Mouse (Mus musculus) spleen, adult 2 months (tissue): ENCODE measurements at regions not wholly inside any gene's neighbourhood (a gene's known extent, or its start where the extent isn't known, plus 50 kb on each side); places are given as distances from the start of the nearest gene placed in this dataset.

Source experiments
- DNase-seq, 2 experiments: peaks; one replicate each; pipeline versions ENCODE4 v3.0.0 to v3.0.0-alpha.2; 2012 to 2021; ENCODE audit warnings: low spot score in 2 of 2, low read depth in 1 of 2
- H3K27ac ChIP-seq: fragments of 200-500 bp; 2 replicates; pipeline ENCODE4 v1.5.1; 2012; ENCODE audit warnings: low read length, inconsistent platforms; ENCODE audit not compliant: insufficient read depth
- H3K27me3 ChIP-seq: fragments of 200-500 bp; 2 replicates; pipeline ENCODE4 v1.6.1; 2012; ENCODE audit warnings: mild to moderate bottlenecking, moderate library complexity, low read length, inconsistent platforms; ENCODE audit not compliant: control insufficient read depth, insufficient read depth
- H3K36me3 ChIP-seq: fragments of 200-500 bp; 2 replicates; pipeline ENCODE4 v1.6.1; 2012; ENCODE audit warnings: mild to moderate bottlenecking, low read length, inconsistent platforms; ENCODE audit not compliant: control insufficient read depth, insufficient read depth
- H3K4me1 ChIP-seq: fragments of 200-500 bp; 2 replicates; pipeline ENCODE4 v1.6.1; 2011; ENCODE audit warnings: inconsistent platforms; ENCODE audit not compliant: control insufficient read depth, insufficient read depth, insufficient read length
- H3K4me3 ChIP-seq: fragments of 200-500 bp; 2 replicates; pipeline ENCODE4 v1.5.1; 2011; ENCODE audit warnings: mild to moderate bottlenecking, inconsistent platforms; ENCODE audit not compliant: insufficient read depth, insufficient read length; ENCODE audit errors: extremely low read depth
- CTCF ChIP-seq: fragments of 200-500 bp; IDR thresholded peaks from 2 replicates; pipeline ENCODE4 v1.5.1; 2011; ENCODE audit warnings: mild to moderate bottlenecking, inconsistent platforms; ENCODE audit not compliant: insufficient read depth, insufficient read length, insufficient replicate concordance; ENCODE audit errors: extremely low read depth
- POLR2A ChIP-seq: fragments of 200-500 bp; IDR thresholded peaks from 2 replicates; pipeline ENCODE4 v1.6.1; 2011; ENCODE audit warnings: low read depth, low read length, inconsistent platforms
- WGBS: fragments of 180-500 bp; shearing (Covaris S2); methylation state at CpG from one replicate; pipeline ENCODE4 v1.1.7; 2018; 5-methylcytosine and 5-hydroxymethylcytosine counted together

DNA sequence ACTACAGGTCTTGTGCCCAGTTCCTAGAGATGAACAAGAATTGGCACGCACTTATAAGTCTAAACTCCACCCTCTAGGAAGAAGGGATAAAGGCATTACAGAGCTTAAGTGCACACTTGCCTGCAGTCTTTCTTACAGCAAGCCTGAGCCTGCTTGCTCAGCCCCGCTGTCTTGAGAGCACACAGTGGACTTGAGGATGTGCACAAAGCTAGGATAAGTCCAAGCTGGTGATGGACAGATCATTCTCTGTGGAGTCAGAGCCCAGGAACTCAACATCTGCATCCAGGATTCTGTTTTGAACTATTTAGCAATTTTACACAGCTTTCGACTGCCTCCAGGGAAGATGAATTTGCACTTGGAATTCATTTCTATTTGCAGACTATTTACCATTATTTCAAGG is 452.8 kb upstream of the Id2 start:
- Histone ChIP-seq H3K4me3 (no peak overlapping the region), H3K27ac (no peak overlapping the region), H3K27me3 (no peaks in the 10 kb centered on the region; the same call in 1 of the 2 replicates), H3K4me1 (no peaks in the 10 kb centered on the region), H3K36me3 (no peaks in the 10 kb centered on the region)
- TF ChIP-seq POLR2A (no peak), CTCF (no peak)
- 88% methylated on average over 3 of the region's 3 CpGs for WGBS
- DNase-seq = no peak

DNA sequence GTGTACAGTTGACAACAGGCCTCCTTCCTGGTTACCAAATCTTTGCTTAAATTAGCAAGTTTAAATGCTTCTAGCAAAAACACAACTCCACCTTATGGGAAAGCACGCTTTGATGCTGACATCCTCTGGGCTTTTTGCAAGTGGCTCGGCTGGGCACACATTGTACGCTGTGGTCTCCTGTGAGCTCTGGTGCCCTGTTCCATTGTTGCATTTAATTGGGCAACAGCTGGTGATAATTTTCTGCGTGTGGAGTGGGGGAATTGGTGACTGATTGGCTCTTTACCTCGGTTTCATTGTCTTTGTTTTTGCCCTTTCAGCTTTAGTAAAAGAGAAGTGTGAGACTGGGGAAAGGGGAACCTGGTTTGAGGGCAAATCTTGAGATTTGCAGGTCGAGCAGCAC is 447.3 kb upstream of the Id2 start:
- WGBS = 56% methylated on average over 6 of the region's 6 CpGs
- TF ChIP-seq POLR2A (no peak), CTCF (no peak)
- H3K27me3 ChIP-seq = no peaks in the 10 kb centered on the region
- H3K27ac ChIP-seq = no peak overlapping the region
- H3K36me3 ChIP-seq = no peaks in the 10 kb centered on the region
- H3K4me1 ChIP-seq = no peaks in the 10 kb centered on the region
- no peak for DNase-seq
- H3K4me3 ChIP-seq = no peak overlapping the region

GRCm38 (mm10) chr12:25534620-25534950 is 437.6 kb upstream of the Id2 start:
- Histone ChIP-seq H3K4me3 (no peak overlapping the region), H3K27me3 (no peaks in the 10 kb centered on the region), H3K36me3 (no peaks in the 10 kb centered on the region), H3K27ac (no peak overlapping the region), H3K4me1 (no peaks in the 10 kb centered on the region)
- 85% methylated on average over 5 of the region's 5 CpGs for WGBS
- DNase-seq = no peak
- TF ChIP-seq POLR2A (no peak), CTCF (no peak)

- WGBS = 84% methylated on average over 10 of the region's 10 CpGs
- Histone ChIP-seq H3K27ac (no peak overlapping the region), H3K27me3 (no peaks in the 10 kb centered on the region), H3K4me3 (no peak overlapping the region), H3K36me3 (no peaks in the 10 kb centered on the region), H3K4me1 (no peaks in the 10 kb centered on the region)
- TF ChIP-seq POLR2A (no peak), CTCF (no peak)
- DNase-seq = no peak
Observed at GRCm38 (mm10) chr12:25533709-25534619, 437.0 kb upstream of the Id2 start.

DNA sequence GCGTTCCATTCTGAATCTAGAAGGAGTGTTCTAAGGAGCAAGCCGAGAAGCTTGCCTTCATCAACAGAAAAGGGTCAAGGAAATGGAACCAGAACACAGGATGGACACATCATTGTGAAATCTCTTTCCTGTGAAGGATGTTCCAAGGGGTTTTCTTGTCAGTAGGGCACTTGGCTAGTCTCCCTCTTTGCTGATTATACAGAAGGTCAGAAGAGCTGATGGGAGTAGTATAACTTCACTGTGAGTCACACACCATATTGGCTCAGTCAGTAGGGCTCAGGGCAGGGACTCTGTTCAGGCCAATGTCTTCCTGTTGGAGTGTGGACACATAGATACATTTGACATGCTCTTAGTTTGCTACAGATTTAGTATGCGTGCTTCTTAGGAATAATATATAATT is 433.5 kb upstream of the Id2 start:
- Histone ChIP-seq H3K4me1 (no peaks in the 10 kb centered on the region), H3K27me3 (no peaks in the 10 kb centered on the region), H3K36me3 (no peaks in the 10 kb centered on the region), H3K4me3 (no peak overlapping the region), H3K27ac (no peak overlapping the region)
- TF ChIP-seq POLR2A (no peak), CTCF (no peak)
- WGBS = 87% methylated on average over 3 of the region's 3 CpGs
- DNase-seq = no peak

- Histone ChIP-seq H3K4me3 (no peak overlapping the region), H3K36me3 (no peaks in the 10 kb centered on the region), H3K27ac (no peak overlapping the region), H3K27me3 (no peaks in the 10 kb centered on the region), H3K4me1 (no peaks in the 10 kb centered on the region)
- 42% methylated on average over 3 of the region's 3 CpGs for WGBS
- no peak for DNase-seq
- TF ChIP-seq CTCF (no peak), POLR2A (no peak)
Observed at GRCm38 (mm10) chr12:25529537-25529936, 432.6 kb upstream of the Id2 start.

DNA sequence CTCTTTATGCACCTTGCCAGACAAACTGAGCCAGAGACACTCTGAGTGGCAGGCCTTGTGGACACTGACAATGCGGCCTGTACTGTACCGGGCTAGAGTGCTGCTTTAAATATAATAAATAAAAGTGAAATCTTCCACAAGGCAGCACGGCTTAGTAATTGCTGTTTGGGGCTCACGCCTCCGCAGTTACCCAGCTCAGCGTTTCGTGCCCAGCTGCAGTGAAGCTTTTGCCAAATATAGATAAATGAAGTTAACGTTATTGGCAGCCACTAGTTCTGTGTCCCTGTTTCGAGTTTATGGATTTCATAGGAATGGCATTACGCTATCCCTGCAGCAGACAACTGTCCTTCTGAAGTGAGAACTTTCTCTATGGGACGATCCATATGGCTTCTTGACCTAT is 429.7 kb upstream of the Id2 start:
- no peaks in the 10 kb centered on the region for H3K36me3 ChIP-seq
- H3K27ac ChIP-seq = no peak overlapping the region
- H3K4me1 ChIP-seq = no peaks in the 10 kb centered on the region
- no peaks in the 10 kb centered on the region for H3K27me3 ChIP-seq
- no peak overlapping the region for H3K4me3 ChIP-seq
- WGBS = 92% methylated on average over 11 of the region's 11 CpGs
- TF ChIP-seq POLR2A (no peak), CTCF (no peak)
- no peak for DNase-seq
